Mouse (Mus musculus) stomach, postnatal 0 days (tissue): ENCODE measurements around the gene BC004004. TPM values are rescaled to one million over a fixed set of nuclear protein-coding genes. Genes with fewer than 3 reads are reported as not detected.
A peak's percentile ranks its signal among the peaks of the same experiment; 100 is the strongest.

Source experiments
- ATAC-seq: fragments of 200-750 bp; cut with Nextera tagmentation; 2 replicates; pipeline ENCODE4 v1.8.0; 2017; ENCODE audit not compliant: low FRiP score, low TSS enrichment
- DNase-seq: peaks from one replicate; pipeline ENCODE4 v3.0.0-alpha.2; 2016; ENCODE audit warnings: low spot score
- H3K27ac ChIP-seq: fragments of 300-500 bp; sonication (generic); replicated peaks from 2 replicates; pipeline ENCODE4 v1.5.1; 2014; ENCODE audit warnings: mild to moderate bottlenecking, control low read depth
- H3K27me3 ChIP-seq: fragments of 300-500 bp; sonication (generic); 2 replicates; pipeline ENCODE4 v1.6.1; 2014; ENCODE audit warnings: low read length; ENCODE audit not compliant: control insufficient read depth, insufficient read depth
- H3K36me3 ChIP-seq: fragments of 300-500 bp; sonication (generic); 2 replicates; pipeline ENCODE4 v1.6.1; 2014; ENCODE audit warnings: low read length, mixed read lengths; ENCODE audit not compliant: control insufficient read depth, insufficient read depth
- H3K4me1 ChIP-seq: fragments of 300-500 bp; sonication (generic); replicated peaks from 2 replicates; pipeline ENCODE4 v1.6.1; 2014; ENCODE audit warnings: antibody characterized with exemption; ENCODE audit not compliant: control insufficient read depth, insufficient read depth
- H3K4me2 ChIP-seq: fragments of 300-500 bp; sonication (generic); replicated peaks from 2 replicates; pipeline ENCODE4 v1.6.1; 2014; ENCODE audit warnings: low read depth, mild to moderate bottlenecking, control low read depth, moderate library complexity
- H3K4me3 ChIP-seq: fragments of 300-500 bp; sonication (generic); 2 replicates; pipeline ENCODE4 v1.5.1; 2014; ENCODE audit warnings: low read depth, low read length, control low read depth
- H3K9ac ChIP-seq: fragments of 300-500 bp; sonication (generic); 2 replicates; pipeline ENCODE4 v1.6.1; 2014; ENCODE audit warnings: mild to moderate bottlenecking, low read length, control low read depth, mixed read lengths
- H3K9me3 ChIP-seq: fragments of 300-500 bp; sonication (generic); 2 replicates; pipeline ENCODE4 v1.6.1; 2016; ENCODE audit warnings: low read length; ENCODE audit not compliant: control insufficient read depth
- CTCF ChIP-seq: IDR thresholded peaks from 2 replicates; pipeline ENCODE4 v1.5.1; 2016; ENCODE audit warnings: antibody characterized with exemption, low read depth, mild to moderate bottlenecking, moderate library complexity
- EP300 ChIP-seq: optimal IDR thresholded peaks from 2 replicates; pipeline ENCODE3; 2016; ENCODE audit warnings: antibody characterized with exemption
- WGBS: fragments of 180-500 bp; shearing (Covaris S2); extraction: QIAGEN DNeasy Blood & Tissue Kit; methylation state at CpG from one replicate; pipeline ENCODE4 v1.1.7; 2014; 5-methylcytosine and 5-hydroxymethylcytosine counted together
- polyA plus RNA-seq: library from polyadenylated mRNA; unstranded; fragments of >200 nt; fragmentation: Nextera tagmentation; extraction: Ambion mirVana; gene quantifications from 2 replicates; pipeline ENCODE4 v1.2.1, GENCODE M21; 2015

BC004004 gene
- polyA plus RNA-seq, 1 experiment from 2014 or later: 97.2 TPM

DNA sequence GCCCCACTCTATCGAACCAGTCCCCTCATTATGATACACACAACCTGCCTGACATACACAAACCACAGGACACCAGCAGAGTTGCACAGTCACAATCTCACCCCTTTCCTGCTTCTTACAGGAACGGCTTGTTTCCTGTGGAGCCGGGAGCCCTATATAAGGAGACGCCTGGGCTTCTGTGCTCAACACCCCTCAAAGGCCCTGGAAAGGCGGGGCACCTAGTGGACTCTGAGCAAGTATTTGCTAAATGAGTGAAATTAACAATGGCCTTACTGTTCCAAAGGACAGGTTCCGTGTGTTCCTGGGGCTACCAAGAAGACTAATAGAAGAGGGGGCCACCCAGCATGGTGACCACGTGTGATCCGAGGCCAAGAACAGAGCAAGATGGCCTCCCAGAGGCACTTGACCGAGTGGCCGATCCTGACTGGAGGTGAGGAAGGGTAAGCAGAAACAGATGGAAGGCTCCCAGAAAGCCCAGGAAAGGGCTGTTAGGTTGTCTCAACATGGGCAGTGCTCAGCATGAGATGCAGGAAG lies 10.5 kb upstream of the BC004004 start:
- Histone ChIP-seq H3K4me2 (no peak overlapping the region), H3K4me3 (no peak overlapping the region), H3K9ac (0 out of 2 replicates have a peak overlapping the region, but pooled peaks have one; percentile 35), H3K27ac (peak overlapping the region; percentile 74; the same call in 1 of the 2 replicates), H3K27me3 (no peaks in the 10 kb centered on the region), H3K36me3 (0 out of 2 replicates have a peak, but pooled peaks cover 11% of the 10 kb centered on the region), H3K9me3 (no peaks in the 10 kb centered on the region), H3K4me1 (no peaks in the 10 kb centered on the region; the same call in 1 of the 2 replicates)
- 66% methylated on average over 10 of the region's 10 CpGs for WGBS
- TF ChIP-seq EP300 (no peak), CTCF (no peak)
- peak; percentile 67 for DNase-seq
- ATAC-seq: peak; percentile 74

GRCm38 (mm10) chr17:29258921-29259320 lies 9.7 kb upstream of the BC004004 start:
- DNase-seq: no peak
- H3K36me3 ChIP-seq: 0 out of 2 replicates have a peak, but pooled peaks cover 11% of the 10 kb centered on the region
- H3K9me3 ChIP-seq: no peaks in the 10 kb centered on the region
- 0 out of 2 replicates have a peak overlapping the region, but pooled peaks have one; percentile 6 for H3K27ac ChIP-seq
- WGBS: 87% methylated on average over 2 of the region's 2 CpGs
- no peak for ATAC-seq
- no peak overlapping the region for H3K4me2 ChIP-seq
- TF ChIP-seq EP300: no peak
- no peak for TF ChIP-seq CTCF
- no peaks in the 10 kb centered on the region; the same call in 1 of the 2 replicates for H3K4me1 ChIP-seq
- no peaks in the 10 kb centered on the region for H3K27me3 ChIP-seq
- H3K4me3 ChIP-seq: no peak overlapping the region
- H3K9ac ChIP-seq: no peak overlapping the region

GRCm38 (mm10) chr17:29259489-29259888 lies 9.1 kb upstream of the BC004004 start:
- Histone ChIP-seq H3K9ac (no peak overlapping the region), H3K27me3 (no peaks in the 10 kb centered on the region), H3K4me2 (no peak overlapping the region), H3K9me3 (no peaks in the 10 kb centered on the region), H3K4me1 (peaks cover 3% of the 10 kb centered on the region; the same call in 1 of the 2 replicates), H3K36me3 (0 out of 2 replicates have a peak, but pooled peaks cover 7% of the 10 kb centered on the region), H3K27ac (peak overlapping the region; percentile 45; the same call in 1 of the 2 replicates), H3K4me3 (no peak overlapping the region)
- WGBS: 2% methylated on average over 3 of the region's 3 CpGs
- DNase-seq (peak; percentile 87), ATAC-seq (peak; percentile 61)
- TF ChIP-seq CTCF: peak; percentile 98
- TF ChIP-seq EP300: no peak

GRCm38 (mm10) chr17:29260501-29260900 lies 8.1 kb upstream of the BC004004 start:
- Histone ChIP-seq H3K27me3 (no peaks in the 10 kb centered on the region), H3K9ac (no peak overlapping the region), H3K4me1 (peaks cover 3% of the 10 kb centered on the region; the same call in 1 of the 2 replicates), H3K27ac (no peak overlapping the region), H3K4me2 (no peak overlapping the region), H3K4me3 (no peak overlapping the region), H3K36me3 (0 out of 2 replicates have a peak, but pooled peaks cover 7% of the 10 kb centered on the region), H3K9me3 (no peaks in the 10 kb centered on the region)
- no peak for DNase-seq
- no peak for TF ChIP-seq EP300
- no peak for TF ChIP-seq CTCF
- WGBS: 81% methylated on average over 15 of the region's 15 CpGs
- no peak for ATAC-seq

GRCm38 (mm10) chr17:29261603-29262258 lies 6.9 kb upstream of the BC004004 start:
- Histone ChIP-seq H3K9me3 (no peaks in the 10 kb centered on the region), H3K36me3 (0 out of 2 replicates have a peak, but pooled peaks cover 7% of the 10 kb centered on the region), H3K4me1 (peaks cover 3% of the 10 kb centered on the region; the same call in 1 of the 2 replicates), H3K27me3 (no peaks in the 10 kb centered on the region), H3K4me2 (no peak overlapping the region), H3K9ac (no peak overlapping the region), H3K27ac (no peak overlapping the region), H3K4me3 (no peak overlapping the region)
- ATAC-seq: no peak
- TF ChIP-seq EP300 (no peak), CTCF (no peak)
- DNase-seq: no peak
- 87% methylated on average over 22 of the region's 22 CpGs for WGBS

DNA sequence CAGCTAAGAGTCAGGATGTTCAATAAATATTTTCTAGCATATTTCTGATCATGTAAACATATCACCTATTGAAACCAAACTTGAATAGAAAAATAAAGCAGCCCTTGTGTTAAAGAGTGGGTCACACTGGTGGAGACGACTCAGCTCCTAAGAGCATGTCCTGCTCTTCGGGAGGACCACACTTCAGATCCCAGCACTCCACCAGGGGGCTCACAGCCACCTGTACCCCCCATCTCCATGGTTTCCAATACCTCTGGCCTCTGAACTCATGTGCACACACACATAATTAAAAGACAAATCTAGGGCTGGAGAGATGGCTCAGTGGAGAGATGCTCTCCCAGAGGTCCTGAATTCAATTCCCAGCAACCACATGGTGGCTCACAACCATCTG lies 6.3 kb upstream of the BC004004 start:
- WGBS: 33% methylated on average over 2 of the region's 2 CpGs
- H3K4me1 ChIP-seq: peaks cover 3% of the 10 kb centered on the region; the same call in 1 of the 2 replicates
- TF ChIP-seq EP300 (no peak), CTCF (peak; percentile 34; the same call in 1 of the 2 replicates)
- no peak for ATAC-seq
- 0 out of 2 replicates have a peak, but pooled peaks cover 7% of the 10 kb centered on the region for H3K36me3 ChIP-seq
- no peaks in the 10 kb centered on the region for H3K27me3 ChIP-seq
- no peaks in the 10 kb centered on the region for H3K9me3 ChIP-seq
- H3K9ac ChIP-seq: no peak overlapping the region
- peak overlapping the region; percentile 5; the same call in 1 of the 2 replicates for H3K4me2 ChIP-seq
- no peak for DNase-seq
- H3K4me3 ChIP-seq: no peak overlapping the region
- no peak overlapping the region for H3K27ac ChIP-seq
